Mouse (Mus musculus) spleen, postnatal 4 days (tissue): ENCODE measurements around the gene Shmt2.

Source experiments
- DNase-seq, 2 experiments: peaks; one replicate each; pipeline ENCODE4 v3.0.0; 2022; ENCODE audit warnings: low spot score in 2 of 2

Shmt2 gene

GRCm38 (mm10) chr10:127534036-127534928 lies 12.0 kb upstream of the Shmt2 start, which contains the start of gene Nxph4:
TSS of gene Nxph4 (minus strand) at chr10:127534559.
- DNase-seq = no peak

GRCm38 (mm10) chr10:127531548-127531947 lies 9.3 kb upstream of the Shmt2 start:
- DNase-seq = no peak

- no peak for DNase-seq
Measured at GRCm38 (mm10) chr10:127530945-127531344, 8.7 kb upstream of the Shmt2 start.

- DNase-seq = no peak
Measured at GRCm38 (mm10) chr10:127527481-127527880, 5.2 kb upstream of the Shmt2 start.

- peak in 1 of 2 experiments; percentile 76 for DNase-seq
Measured at GRCm38 (mm10) chr10:127526681-127527080, 4.4 kb upstream of the Shmt2 start.

GRCm38 (mm10) chr10:127526048-127526447 lies 3.8 kb upstream of the Shmt2 start:
- DNase-seq = no peak

GRCm38 (mm10) chr10:127524646-127525255 lies 2.5 kb upstream of the Shmt2 start:
- no peak for DNase-seq

GRCm38 (mm10) chr10:127521611-127522080 lies 598 bp downstream of the Shmt2 start:
- DNase-seq = no peak

- DNase-seq = no peak
Measured at GRCm38 (mm10) chr10:127520714-127521357, 1.4 kb downstream of the Shmt2 start.

- DNase-seq = no peak
Measured at GRCm38 (mm10) chr10:127519903-127520713, 2.1 kb downstream of the Shmt2 start.

- no peak for DNase-seq
Measured at GRCm38 (mm10) chr10:127519041-127519701, 3.1 kb downstream of the Shmt2 start.

GRCm38 (mm10) chr10:127517941-127518340 lies 4.3 kb downstream of the Shmt2 start:
- DNase-seq = no peak

- no peak for DNase-seq
Measured at GRCm38 (mm10) chr10:127516576-127517260, 5.5 kb downstream of the Shmt2 start.

- DNase-seq = no peak
Measured at GRCm38 (mm10) chr10:127515983-127516459, 6.2 kb downstream of the Shmt2 start.

- no peak for DNase-seq
Measured at GRCm38 (mm10) chr10:127515271-127515982, 6.8 kb downstream of the Shmt2 start.

GRCm38 (mm10) chr10:127514764-127515163 lies 7.5 kb downstream of the Shmt2 start, which contains the start of gene Ndufa4l2:
TSS of gene Ndufa4l2 (plus strand) at chr10:127514967.
- DNase-seq = no peak

GRCm38 (mm10) chr10:127514111-127514698 lies 8.0 kb downstream of the Shmt2 start:
- no peak for DNase-seq

GRCm38 (mm10) chr10:127513501-127514091 lies 8.6 kb downstream of the Shmt2 start:
- DNase-seq = no peak

- DNase-seq = peak; percentile 92 to 99
Measured at GRCm38 (mm10) chr10:127512813-127513212, 9.4 kb downstream of the Shmt2 start.
